Mouse (Mus musculus) thymus, postnatal 0 days (tissue): Measurements from ENCODE around the gene Cyp24a1. TPM values are rescaled to one million over a fixed set of nuclear protein-coding genes. Genes with fewer than 3 reads are reported as not detected.
A peak's percentile ranks its signal among the peaks of the same experiment; 100 is the strongest.

ENCODE experiments used
- DNase-seq: peaks from one replicate; pipeline ENCODE4 v3.0.0-alpha.2; 2015; ENCODE audit warnings: low spot score
- polyA plus RNA-seq: library from polyadenylated mRNA; unstranded; fragments of >200 nt; fragmentation: Nextera tagmentation; extraction: Ambion mirVana; gene quantifications from 2 replicates; pipeline ENCODE4 v1.2.1, GENCODE M21; 2015

The Cyp24a1 gene
- polyA plus RNA-seq, result 0.12 and 0.30 TPM in 2 replicates

GRCm38 (mm10) chr2:170497091-170497566, at the start of gene Cyp24a1:
Gene Cyp24a1, minus strand, starts transcription at chr2:170497145.
- no peak for DNase-seq

- DNase-seq, result no peak
These were observed 48.8 kb upstream of the Cyp24a1 start for GRCm38 (mm10) chr2:170545745-170546144.

- no peak for DNase-seq
These were observed 48.0 kb upstream of the Cyp24a1 start for GRCm38 (mm10) chr2:170544950-170545349.

- DNase-seq, result no peak
These were observed 47.2 kb upstream of the Cyp24a1 start for GRCm38 (mm10) chr2:170544159-170544558.

GRCm38 (mm10) chr2:170543625-170544024, 46.7 kb upstream of the Cyp24a1 start:
- DNase-seq, result no peak

- DNase-seq, result no peak
These were observed 42.3 kb upstream of the Cyp24a1 start for GRCm38 (mm10) chr2:170539211-170539610.

- DNase-seq, result no peak
These were observed 38.9 kb upstream of the Cyp24a1 start for GRCm38 (mm10) chr2:170535841-170536240.

GRCm38 (mm10) chr2:170534803-170535174, 37.8 kb upstream of the Cyp24a1 start:
- DNase-seq, result no peak

GRCm38 (mm10) chr2:170534116-170534802, 37.3 kb upstream of the Cyp24a1 start:
- DNase-seq, result no peak

- no peak for DNase-seq
These were observed 33.3 kb upstream of the Cyp24a1 start for GRCm38 (mm10) chr2:170530256-170530655.

- DNase-seq, result no peak
These were observed 32.8 kb upstream of the Cyp24a1 start for GRCm38 (mm10) chr2:170529766-170530165.

GRCm38 (mm10) chr2:170528061-170528460, 31.1 kb upstream of the Cyp24a1 start:
- no peak for DNase-seq

GRCm38 (mm10) chr2:170526513-170526912, 29.6 kb upstream of the Cyp24a1 start:
- no peak for DNase-seq

- peak; percentile 62 for DNase-seq
These were observed 23.5 kb upstream of the Cyp24a1 start for GRCm38 (mm10) chr2:170520321-170520971.

- DNase-seq, result no peak
These were observed 16.8 kb upstream of the Cyp24a1 start for GRCm38 (mm10) chr2:170513756-170514155.

- peak; percentile 89 for DNase-seq
These were observed 14.3 kb upstream of the Cyp24a1 start for GRCm38 (mm10) chr2:170511073-170511891.

GRCm38 (mm10) chr2:170508821-170509220, 11.9 kb upstream of the Cyp24a1 start:
- peak; percentile 77 for DNase-seq

GRCm38 (mm10) chr2:170507734-170508133, 10.8 kb upstream of the Cyp24a1 start:
- peak; percentile 82 for DNase-seq

- no peak for DNase-seq
These were observed 7.0 kb upstream of the Cyp24a1 start for GRCm38 (mm10) chr2:170503983-170504382.

GRCm38 (mm10) chr2:170503343-170503742, 6.4 kb upstream of the Cyp24a1 start:
- no peak for DNase-seq

- no peak for DNase-seq
These were observed 1.1 kb upstream of the Cyp24a1 start for GRCm38 (mm10) chr2:170498011-170498410.
